Mouse (Mus musculus) bone marrow, adult 2 months (tissue): Measurements from ENCODE around the gene Gdpd2. TPM values are rescaled to one million over a fixed set of nuclear protein-coding genes. Genes with fewer than 3 reads are reported as not detected.
A peak's percentile ranks its signal among the peaks of the same experiment; 100 is the strongest.

ENCODE experiments used
- H3K27ac ChIP-seq: fragments of 200-500 bp; 2 replicates; pipeline ENCODE4 v1.5.1; 2012; ENCODE audit warnings: low read depth, mild to moderate bottlenecking, control low read depth, inconsistent platforms, low read length; ENCODE audit not compliant: control insufficient read depth, poor library complexity, insufficient read depth
- H3K4me1 ChIP-seq: fragments of 200-500 bp; 2 replicates; pipeline ENCODE4 v1.6.1; 2011; ENCODE audit warnings: low read length; ENCODE audit not compliant: control insufficient read depth, insufficient read depth
- H3K4me3 ChIP-seq: fragments of 200-500 bp; replicated peaks from 2 replicates; pipeline ENCODE3; 2011; ENCODE audit warnings: mild to moderate bottlenecking, low read depth, low read length, control low read depth; ENCODE audit not compliant: control insufficient read depth
- CTCF ChIP-seq: fragments of 200-500 bp; IDR thresholded peaks from 2 replicates; pipeline ENCODE4 v1.5.1; 2011; ENCODE audit warnings: low read length, control low read depth; ENCODE audit not compliant: control insufficient read depth, insufficient read depth
- POLR2A ChIP-seq: fragments of 200-500 bp; IDR thresholded peaks from 2 replicates; pipeline ENCODE4 v1.6.1; 2011; ENCODE audit warnings: low read depth, mild to moderate bottlenecking, control low read depth, low read length, borderline replicate concordance; ENCODE audit not compliant: control insufficient read depth
- WGBS: fragments of 180-500 bp; shearing (Covaris S2); methylation state at CpG from one replicate; pipeline ENCODE4 v1.1.7; 2018; 5-methylcytosine and 5-hydroxymethylcytosine counted together
- polyA plus RNA-seq: library from polyadenylated mRNA; stranded (reverse); fragments of >200 nt; gene quantifications from 2 replicates; pipeline ENCODE4 v1.2.4, GENCODE M21; 2011; ENCODE audit warnings: low replicate concordance; ENCODE audit not compliant: missing spikeins, insufficient read depth, insufficient read length

Gene Gdpd2
- polyA plus RNA-seq, 1 experiment: 76.7 TPM

DNA sequence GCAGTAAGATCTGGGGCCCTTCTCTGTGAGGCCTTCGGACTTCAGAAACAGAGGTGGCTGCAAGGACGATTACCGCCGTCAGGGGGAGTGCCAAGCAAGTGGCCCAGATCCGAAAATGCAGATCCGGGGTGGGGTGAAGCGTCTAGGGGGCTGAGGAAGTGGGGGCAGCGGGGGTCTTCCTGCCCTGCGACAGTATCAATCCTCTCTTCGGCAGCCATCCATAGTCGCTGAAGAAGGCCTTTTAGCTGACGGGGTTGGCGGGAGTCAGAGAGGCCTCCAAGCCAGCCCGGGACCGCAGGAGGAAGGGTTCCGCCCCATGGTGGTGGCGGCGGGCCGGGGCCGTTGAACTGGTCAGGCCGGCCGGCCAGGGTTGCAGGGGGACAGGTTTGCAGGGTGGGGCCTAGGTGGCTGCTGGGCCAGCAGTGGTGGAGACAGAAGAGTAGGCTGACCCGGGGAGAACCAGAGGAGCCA, 44.7 kb downstream of the Gdpd2 start:
- peak; percentile 48 for TF ChIP-seq CTCF
- TF ChIP-seq POLR2A: no peak
- Histone ChIP-seq H3K4me1 (no peaks in the 10 kb centered on the region), H3K27ac (no peak overlapping the region), H3K4me3 (peak overlapping the region; percentile 62)
- WGBS: 12% methylated on average over 23 of the region's 23 CpGs

DNA sequence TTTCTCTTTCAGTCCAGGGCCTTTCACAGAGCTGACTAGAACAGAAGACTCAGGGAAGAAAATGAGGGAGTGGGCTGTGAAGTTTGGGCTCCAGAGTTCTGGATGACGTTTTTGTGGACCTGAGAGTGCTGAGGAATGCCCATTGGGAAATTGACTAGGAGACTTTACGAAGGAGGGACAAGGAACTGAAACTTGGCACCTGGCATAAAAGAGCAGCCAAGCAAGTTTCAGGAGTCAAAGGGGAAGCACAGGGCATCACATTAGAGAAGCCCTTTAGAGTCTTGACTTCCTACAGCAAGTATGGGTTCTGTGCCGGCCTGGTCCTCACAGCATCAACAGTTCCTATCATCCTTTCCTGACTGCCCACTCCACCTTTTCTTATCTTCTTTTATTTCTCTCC, 45.7 kb downstream of the Gdpd2 start:
- Histone ChIP-seq H3K27ac (no peak overlapping the region), H3K4me3 (no peak overlapping the region), H3K4me1 (no peaks in the 10 kb centered on the region)
- no peak for TF ChIP-seq CTCF
- no peak for TF ChIP-seq POLR2A
- WGBS: 53% methylated on average over 3 of the region's 3 CpGs

DNA sequence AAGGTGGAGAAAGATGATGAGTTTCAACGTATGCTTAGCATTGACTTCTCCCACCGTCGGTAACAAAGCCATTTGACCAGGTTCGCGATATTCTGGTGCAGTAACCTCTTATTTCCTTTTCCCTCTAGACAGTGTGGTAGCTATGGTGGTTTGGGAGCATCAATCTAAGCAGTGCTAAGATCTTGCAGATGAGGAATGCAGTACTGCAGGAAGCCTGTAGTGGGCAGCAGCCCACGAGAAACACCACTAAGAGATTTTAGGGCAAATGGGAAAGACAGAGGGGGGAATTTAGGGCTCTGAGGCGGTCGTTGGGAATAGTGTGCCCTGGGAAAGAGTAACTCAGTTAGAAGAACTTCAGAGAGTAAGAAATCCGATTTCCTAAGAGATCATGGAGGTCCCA, 46.8 kb downstream of the Gdpd2 start:
- WGBS: 17% methylated on average over 9 of the region's 9 CpGs
- no peak overlapping the region for H3K27ac ChIP-seq
- H3K4me3 ChIP-seq: no peak overlapping the region
- H3K4me1 ChIP-seq: no peaks in the 10 kb centered on the region
- no peak for TF ChIP-seq POLR2A
- peak; percentile 25; the same call in 1 of the 2 replicates for TF ChIP-seq CTCF

DNA sequence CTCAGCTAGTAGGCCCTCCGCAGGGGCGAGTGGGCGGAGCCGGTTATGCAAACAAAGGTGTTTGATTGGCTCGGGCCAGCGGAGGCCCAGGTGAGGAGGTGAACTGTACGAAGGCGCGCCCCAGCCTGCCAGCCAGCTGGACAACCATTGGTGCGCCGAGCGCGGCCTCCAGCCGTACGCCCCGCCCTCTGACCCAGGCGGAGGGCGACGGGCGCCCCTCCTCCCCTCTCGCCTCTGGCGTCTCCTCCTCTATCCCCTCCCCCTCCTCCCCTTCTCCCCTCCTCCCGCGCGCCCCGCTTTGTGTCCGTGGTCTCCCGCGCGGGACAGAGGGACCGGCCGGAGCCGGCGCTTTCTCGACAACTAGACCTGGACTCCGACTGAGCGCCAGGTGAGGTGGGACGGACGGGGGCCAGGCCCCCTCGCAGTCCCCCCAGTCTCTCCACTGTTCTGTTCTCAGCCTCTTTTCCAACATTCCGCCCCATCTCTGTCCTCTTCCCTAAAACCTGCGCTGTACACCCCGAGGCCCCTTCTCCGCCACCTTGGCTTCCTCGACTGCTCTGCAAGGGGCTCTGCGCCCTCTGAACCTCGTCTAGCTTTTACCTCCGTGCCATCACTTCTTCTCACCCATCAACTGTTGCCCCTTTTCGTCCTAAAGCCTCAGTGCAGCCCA, 47.4 kb downstream of the Gdpd2 start:
- no peak overlapping the region for H3K27ac ChIP-seq
- 8% methylated on average over 39 of the region's 49 CpGs for WGBS
- TF ChIP-seq CTCF (no peak), POLR2A (no peak)
- no peaks in the 10 kb centered on the region for H3K4me1 ChIP-seq
- peak overlapping the region; percentile 2 for H3K4me3 ChIP-seq

DNA sequence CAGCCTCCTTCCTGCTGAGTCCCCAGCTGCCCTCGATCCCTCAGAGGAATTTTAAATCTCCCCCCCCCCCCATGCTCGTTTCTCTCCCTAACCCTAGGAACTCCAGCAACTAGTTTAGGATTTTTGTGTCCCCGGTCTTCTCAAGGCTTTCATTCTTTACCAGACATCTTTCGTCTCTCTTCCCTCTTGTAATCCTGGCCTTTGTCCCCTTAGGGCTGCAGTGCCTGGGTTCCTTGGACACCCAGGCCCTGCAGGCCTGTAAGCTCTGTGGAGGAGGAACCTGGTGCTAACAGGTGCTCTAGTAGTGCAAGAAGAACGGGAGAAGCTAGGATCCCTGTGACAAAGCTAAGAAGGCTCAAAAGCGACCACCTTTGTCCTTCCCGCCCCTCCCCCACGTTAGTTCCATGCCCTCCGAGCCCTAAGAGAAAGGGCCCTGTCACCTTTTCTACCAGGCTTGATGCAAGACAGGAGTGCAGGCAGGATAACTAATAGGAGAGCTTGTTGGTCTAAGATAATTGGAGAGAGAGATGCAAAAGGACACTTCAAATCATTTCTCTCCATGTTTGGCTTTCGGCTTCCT, 48.1 kb downstream of the Gdpd2 start:
- no peak for TF ChIP-seq CTCF
- no peak for TF ChIP-seq POLR2A
- Histone ChIP-seq H3K27ac (no peak overlapping the region), H3K4me3 (peak overlapping the region; percentile 2), H3K4me1 (no peaks in the 10 kb centered on the region)
- 36% methylated on average over 10 of the region's 10 CpGs for whole genome bisulfite sequencing

DNA sequence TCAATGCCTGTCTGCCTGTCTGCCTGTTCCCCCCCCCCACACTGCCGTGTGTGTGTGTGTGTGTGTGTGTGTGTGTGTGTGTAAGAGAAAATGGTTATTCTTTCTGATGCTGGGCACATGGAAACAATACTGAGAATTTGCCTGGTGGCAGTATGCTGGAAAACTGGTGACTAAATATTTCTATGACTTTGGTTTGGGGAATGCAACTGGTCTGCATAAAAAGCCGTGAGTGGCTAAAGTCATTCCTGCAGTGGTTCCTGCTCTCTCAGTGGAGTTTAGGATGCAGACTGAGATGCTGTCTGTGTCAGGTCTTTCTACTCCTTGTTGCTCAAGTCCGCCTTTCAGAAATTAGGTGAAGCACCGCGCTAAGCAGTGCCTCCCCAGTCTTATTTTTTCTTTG, 48.7 kb downstream of the Gdpd2 start:
- Histone ChIP-seq H3K4me1 (no peaks in the 10 kb centered on the region), H3K4me3 (no peak overlapping the region), H3K27ac (no peak overlapping the region)
- TF ChIP-seq CTCF: no peak
- WGBS: 71% methylated on average over 5 of the region's 5 CpGs

Other genes with a start within 250 kb of the Gdpd2 start
- 22.9 and 30.1 TPM in 2 replicates for gene Igbp1, start 235.6 kb upstream of the Gdpd2 start, polyA plus RNA-seq
- not detected in 2 replicates for gene Dgat2l6, start 205.0 kb upstream of the Gdpd2 start, polyA plus RNA-seq
- gene Awat1, start 157.6 kb upstream of the Gdpd2 start, polyA plus RNA-seq: not detected in 2 replicates
- not detected in 2 replicates for gene P2ry4, start 135.0 kb upstream of the Gdpd2 start, polyA plus RNA-seq
- not detected in 2 replicates for gene Arr3, start 124.4 kb upstream of the Gdpd2 start, polyA plus RNA-seq
- 15.3 and 23.7 TPM in 2 replicates for gene Kif4, start 104.1 kb upstream of the Gdpd2 start, polyA plus RNA-seq
- gene Pdzd11, start 103.3 kb upstream of the Gdpd2 start, polyA plus RNA-seq: 18.2 and 18.9 TPM in 2 replicates
- 3.2 and 4.1 TPM in 2 replicates for gene Dlg3, start 37.8 kb downstream of the Gdpd2 start, polyA plus RNA-seq